8 mouse cellular contexts compared by ENCODE assay signal in genomic region chr16:97851741-97852319, GRCm38 (mm10). TPM values are rescaled to one million over a fixed set of nuclear protein-coding genes. Genes with fewer than 3 reads are reported as not detected.
DNase-seq lines count a peak whose midpoint lies in the region; ATAC-seq lines count a peak whose summit lies in the region.

Gene Prdm15 (minus strand): TSS chr16:97851850.

- peak within 1 kb of the TSS; percentile 99 for H3K9ac ChIP-seq in lung, embryonic 15.5 days

- DNase-seq in MN1 (ENCODE audit: low spot score), result peak; percentile 93
- peak; percentile 91 for DNase-seq in cerebellum, adult 8-10 months
- DNase-seq in hindbrain, embryonic 10.5 days (ENCODE audit: low spot score), result peak; percentile 90
- DNase-seq in layer of hippocampus, adult 9-10 months (ENCODE audit: low spot score), result peak; percentile 76
- peak; percentile 87 for DNase-seq in ovary, postnatal 10 days (ENCODE audit: low spot score)
- peak; percentile 80 to 85 for DNase-seq in thymus, postnatal 10 days (ENCODE audit: low spot score in 2 of 2)

- peak within 1 kb of the TSS; percentile 76 for H3K4me3 ChIP-seq in hindbrain, embryonic 10.5 days
- H3K4me3 ChIP-seq in lung, embryonic 15.5 days, result peak within 1 kb of the TSS; percentile 93

- peak within 1 kb of the TSS; percentile 99 for H3K27ac ChIP-seq in hindbrain, embryonic 10.5 days
- peak within 1 kb of the TSS; percentile 100 for H3K27ac ChIP-seq in lung, embryonic 15.5 days

- WGBS in hindbrain, embryonic 10.5 days, result under 1% methylated on average over 31 of the region's 31 CpGs
- under 1% methylated on average over 30 of the region's 31 CpGs for WGBS in lung, embryonic 15.5 days

- no peaks in the 10 kb centered on the region for H3K9me3 ChIP-seq in hindbrain, embryonic 10.5 days
- H3K9me3 ChIP-seq in lung, embryonic 15.5 days, result no peaks in the 10 kb centered on the region

- peak; percentile 77 for ATAC-seq in frontal cortex, adult (ENCODE audit: low TSS enrichment)
- ATAC-seq in lung, embryonic 15.5 days (ENCODE audit: borderline replicate concordance, extremely low read depth, low FRiP score, low TSS enrichment), result peak; percentile 89

- H3K4me2 ChIP-seq in lung, embryonic 15.5 days, result peak within 1 kb of the TSS; percentile 72

- no peaks in the 10 kb centered on the region for H3K27me3 ChIP-seq in hindbrain, embryonic 10.5 days (ENCODE audit: insufficient read depth, poor library complexity, severe bottlenecking)
- H3K27me3 ChIP-seq in lung, embryonic 15.5 days, result no peaks in the 10 kb centered on the region

- H3K4me1 ChIP-seq in hindbrain, embryonic 10.5 days (replicated peaks), result peaks cover 32% of the 10 kb centered on the region
- peaks cover 22% of the 10 kb centered on the region; the same call in 1 of the 2 replicates for H3K4me1 ChIP-seq in lung, embryonic 15.5 days

- H3K36me3 ChIP-seq in hindbrain, embryonic 10.5 days, result peaks cover 23% of the 10 kb centered on the region; the same call in 1 of the 2 replicates
- H3K36me3 ChIP-seq in lung, embryonic 15.5 days, result no peaks in the 10 kb centered on the region

RNA-seq across cellular contexts. Expression of gene Prdm15, which starts in this region (rescaled TPM):
- 13.8 and 16.8 TPM in 2 replicates for polyA plus RNA-seq in hindbrain, embryonic 10.5 days (2016; fragmentation: Nextera tagmentation; extraction: Ambion mirVana)
- 9.5 and 10.9 TPM in 2 replicates for polyA plus RNA-seq in lung, embryonic 15.5 days (2015; fragmentation: Nextera tagmentation; extraction: Ambion mirVana)

Comparison
In these comparisons a context has a peak if more than half of its experiments do, and no peak if none do; other contexts are left out.
1. Peak in every context shown above with its lines: DNase-seq, ATAC-seq, H3K4me3 ChIP-seq and H3K27ac ChIP-seq.